19 mouse cellular contexts compared by ENCODE assay signal in genomic region chr15:27822461-27822860, GRCm38 (mm10).
DNase-seq lines count a peak whose midpoint lies in the region; ATAC-seq and TF ChIP-seq lines count a peak whose summit lies in the region.
"Had no signal": no experiment of that assay in that cellular context is flagged by ENCODE, and none has a peak within 500 bp of the region (broad histone marks: within the 10 kb centered on the region; RNA-seq: fewer than 3 reads in every experiment).

No protein-coding gene starts in this region.

- no peak for TF ChIP-seq CTCF in kidney, adult 2 months (conservative IDR thresholded peaks at IDR 0.05; ENCODE audit: insufficient read depth, insufficient read length, low read depth, low read length)
- no peak for TF ChIP-seq CTCF in embryonic fibroblast, embryonic 13.5 days (IDR thresholded peaks at IDR 0.05; ENCODE audit: borderline replicate concordance, insufficient read depth, low read length)

- no peaks in the 10 kb centered on the region for H3K9me3 ChIP-seq in kidney, embryonic 14.5 days (ENCODE audit: control insufficient read depth, low read length)
- H3K9me3 ChIP-seq: heart, embryonic 12.5 days; intestine, embryonic 15.5 days; limb, embryonic 15.5 days; midbrain, embryonic 12.5 days had no signal

- ATAC-seq in kidney, embryonic 14.5 days (ENCODE audit: low FRiP score, low TSS enrichment): no peak
- ATAC-seq: activated CD4-positive, CD25-positive, alpha-beta regulatory T cell, adult 4 months; forebrain, postnatal 0 days; intestine, embryonic 15.5 days had no signal

- no peak overlapping the region for H3K4me3 ChIP-seq in kidney, adult 2 months (ENCODE audit: insufficient read depth, low read depth, low read length)
- no peak overlapping the region for H3K4me3 ChIP-seq in kidney, embryonic 14.5 days (ENCODE audit: low read length)
- H3K4me3 ChIP-seq in embryonic fibroblast, embryonic 13.5 days (ENCODE audit: insufficient read depth, low read length): no peak overlapping the region
- H3K4me3 ChIP-seq: erythroblast, embryonic 14.5 days; heart, embryonic 12.5 days; intestine, embryonic 15.5 days; limb, embryonic 15.5 days; midbrain, embryonic 12.5 days had no signal

- WGBS in kidney, adult 2 months: 69% methylated on average over 4 of the region's 4 CpGs
- 95% methylated on average over 4 of the region's 4 CpGs for WGBS in kidney, embryonic 14.5 days

- peaks cover 4% of the 10 kb centered on the region for H3K36me3 ChIP-seq in kidney, adult 2 months (ENCODE audit: control insufficient read depth, insufficient read depth, low read length)
- H3K36me3 ChIP-seq in kidney, embryonic 14.5 days (ENCODE audit: control insufficient read depth, insufficient read depth, low read length): peaks cover 87% of the 10 kb centered on the region

- H3K27me3 ChIP-seq in kidney, adult 2 months (replicated peaks; ENCODE audit: control insufficient read depth, insufficient read depth, low read length): no peaks in the 10 kb centered on the region
- H3K27me3 ChIP-seq in kidney, embryonic 14.5 days (ENCODE audit: control insufficient read depth, insufficient read depth, low read length): no peaks in the 10 kb centered on the region
- H3K27me3 ChIP-seq: CH12.LX; heart, embryonic 12.5 days; intestine, embryonic 15.5 days; limb, embryonic 15.5 days had no signal

- H3K9ac ChIP-seq in kidney, embryonic 14.5 days (ENCODE audit: low read depth, low read length): no peak overlapping the region
- H3K9ac ChIP-seq: forebrain, postnatal 0 days; heart, embryonic 12.5 days; intestine, embryonic 15.5 days; limb, embryonic 15.5 days; midbrain, embryonic 12.5 days had no signal

- no peak overlapping the region for H3K4me2 ChIP-seq in kidney, embryonic 14.5 days (replicated peaks; ENCODE audit: low read depth, low read length)
- H3K4me2 ChIP-seq: heart, embryonic 12.5 days; intestine, embryonic 15.5 days; limb, embryonic 15.5 days; midbrain, embryonic 12.5 days had no signal

- H3K27ac ChIP-seq in kidney, adult 2 months (ENCODE audit: insufficient read depth, low read depth, low read length): no peak overlapping the region
- no peak overlapping the region for H3K27ac ChIP-seq in kidney, embryonic 14.5 days (ENCODE audit: low read depth, low read length)
- peak overlapping the region; percentile 90 for H3K27ac ChIP-seq in embryonic fibroblast, embryonic 13.5 days (ENCODE audit: insufficient read depth, low read length)
- H3K27ac ChIP-seq: intestine, embryonic 15.5 days; limb, embryonic 15.5 days; midbrain, embryonic 12.5 days had no signal

- DNase-seq in adrenal gland, adult (ENCODE audit: inconsistent age in 2 of 2, low spot score in 1 of 2): peak; percentile 50 to 83
- DNase-seq in adrenal gland, postnatal 4 days (ENCODE audit: low spot score in 2 of 2): no peak
- DNase-seq in kidney, adult 2 months: peak; percentile 62
- DNase-seq in 3T3-L1 (ENCODE audit: low read depth, low spot score): peak; percentile 53
- no peak for DNase-seq in embryo, embryonic 10 days (ENCODE audit: low spot score)
- no peak for DNase-seq in frontal cortex, postnatal 10 days (ENCODE audit: low spot score in 2 of 2)
- DNase-seq: cerebellum, adult 9-11 months; forebrain, postnatal 0 days; lung, adult 2 months; right cerebral cortex, postnatal 14 days had no signal

- no peak for TF ChIP-seq POLR2A in kidney, adult 2 months (IDR thresholded peaks at IDR 0.05; ENCODE audit: low read depth, low read length)
- TF ChIP-seq POLR2A in embryonic fibroblast, embryonic 13.5 days (IDR thresholded peaks at IDR 0.05; ENCODE audit: low read depth, low read length): no peak

- no peaks in the 10 kb centered on the region for H3K4me1 ChIP-seq in kidney, adult 2 months (ENCODE audit: control insufficient read depth, insufficient read depth, low read length)
- H3K4me1 ChIP-seq in kidney, embryonic 14.5 days (ENCODE audit: control insufficient read depth, insufficient read depth, low read length): no peaks in the 10 kb centered on the region
- H3K4me1 ChIP-seq in embryonic fibroblast, embryonic 13.5 days (ENCODE audit: control insufficient read depth, insufficient read depth, low read length): peaks cover 6% of the 10 kb centered on the region
- H3K4me1 ChIP-seq: heart, embryonic 12.5 days; intestine, embryonic 15.5 days; limb, embryonic 15.5 days; midbrain, embryonic 12.5 days had no signal

Comparison
In these comparisons a context has a peak if more than half of its experiments do, and no peak if none do; other contexts are left out.
1. DNase-seq: peak in adrenal gland, adult (2 of 2), kidney, adult 2 months (single experiment) and 3T3-L1 (single experiment); none in adrenal gland, postnatal 4 days (0 of 2), embryo, embryonic 10 days (single experiment) and frontal cortex, postnatal 10 days (0 of 2).